Comparison of ENCODE assay signal across 27 mouse cellular contexts in genomic region chr3:121593143-121593542, GRCm38 (mm10).
DNase-seq lines count a peak whose midpoint lies in the region; ATAC-seq and TF ChIP-seq lines count a peak whose summit lies in the region.
"Had no signal": no experiment of that assay in that cellular context is flagged by ENCODE, and none has a peak within 500 bp of the region (broad histone marks: within the 10 kb centered on the region; RNA-seq: fewer than 3 reads in every experiment).

No protein-coding gene starts in this region.

- no peaks in the 10 kb centered on the region for H3K9me3 ChIP-seq in kidney, postnatal 0 days (replicated peaks; ENCODE audit: low read length)
- H3K9me3 ChIP-seq: forebrain, embryonic 12.5 days; forebrain, embryonic 15.5 days; hindbrain, embryonic 13.5 days had no signal

- 40% methylated on average over 4 of the region's 4 CpGs for WGBS in kidney, postnatal 0 days

- H3K4me1 ChIP-seq in kidney, postnatal 0 days (replicated peaks; ENCODE audit: insufficient read depth, low read length), result 0 out of 2 replicates have a peak, but pooled peaks cover 2% of the 10 kb centered on the region
- H3K4me1 ChIP-seq: forebrain, embryonic 15.5 days had no signal

- no peak for TF ChIP-seq CTCF in kidney, postnatal 0 days (IDR thresholded peaks at IDR 0.05; ENCODE audit: low read depth)

- DNase-seq in kidney, postnatal 0 days (ENCODE audit: low spot score), result peak; percentile 34
- DNase-seq in kidney, postnatal 4 days, result no peak
- DNase-seq in MEL-GATA-1-ER (ENCODE audit: extremely low read depth, low read depth), result peak; percentile 93
- DNase-seq in induced T-regulatory cell, adult 2 months (ENCODE audit: low read depth), result peak; percentile 18
- DNase-seq in heart, postnatal 36 days, result no peak
- no peak for DNase-seq in heart, adult 9 months (ENCODE audit: low spot score in 2 of 2)
- DNase-seq: adrenal gland, adult 8-10 months; adrenal gland, postnatal 25 days; B cell, adult 2 months; cerebellum, adult 11-12 months; cerebellum, adult 8-10 months; cerebellum, postnatal 10 days; cerebellum, postnatal 36 days; gastrocnemius, postnatal 25 days; heart, adult 2 months had no signal

- no peak overlapping the region for H3K4me2 ChIP-seq in kidney, postnatal 0 days (ENCODE audit: low read length)
- H3K4me2 ChIP-seq: forebrain, embryonic 12.5 days; forebrain, embryonic 15.5 days; heart, embryonic 11.5 days; hindbrain, embryonic 13.5 days had no signal

- intact Hi-C loops in heart, postnatal 36 days (cut with DNase I), result no loop called here

- no peaks in the 10 kb centered on the region for H3K27me3 ChIP-seq in kidney, postnatal 0 days (ENCODE audit: insufficient read depth, low read length)
- H3K27me3 ChIP-seq: CH12.LX; forebrain, embryonic 12.5 days; forebrain, embryonic 15.5 days; hindbrain, embryonic 13.5 days had no signal

- H3K4me3 ChIP-seq in kidney, postnatal 0 days (replicated peaks; ENCODE audit: low read depth, low read length), result no peak overlapping the region
- H3K4me3 ChIP-seq: erythroblast, embryonic 14.5 days; forebrain, embryonic 12.5 days; forebrain, embryonic 15.5 days; heart, adult 2 months; hindbrain, embryonic 10.5 days; hindbrain, embryonic 13.5 days had no signal

- H3K36me3 ChIP-seq in kidney, postnatal 0 days (ENCODE audit: insufficient read depth, low read length), result no peaks in the 10 kb centered on the region
- H3K36me3 ChIP-seq: forebrain, embryonic 12.5 days; forebrain, embryonic 15.5 days; G1E; hindbrain, embryonic 10.5 days; hindbrain, embryonic 13.5 days had no signal

- no peak for ATAC-seq in kidney, postnatal 0 days (replicated peaks; ENCODE audit: low FRiP score, low read depth)
- ATAC-seq: activated CD4-positive, CD25-positive, alpha-beta regulatory T cell, adult 4 months; forebrain, embryonic 15.5 days; hindbrain, embryonic 16.5 days; inflammation-experienced regulatory T-cells, adult 6 months; intestine, embryonic 16.5 days had no signal

- H3K9ac ChIP-seq in kidney, postnatal 0 days (ENCODE audit: low read depth, low read length), result no peak overlapping the region
- H3K9ac ChIP-seq: forebrain, embryonic 12.5 days; forebrain, embryonic 15.5 days; hindbrain, embryonic 13.5 days had no signal

- no peak overlapping the region; the same call in 1 of the 2 replicates for H3K27ac ChIP-seq in kidney, postnatal 0 days
- H3K27ac ChIP-seq: forebrain, embryonic 12.5 days; forebrain, embryonic 15.5 days; heart, adult 2 months; hindbrain, embryonic 10.5 days; hindbrain, embryonic 13.5 days had no signal

Comparison
In these comparisons a context has a peak if more than half of its experiments do, and no peak if none do; other contexts are left out.
1. DNase-seq: peak in kidney, postnatal 0 days (single experiment), MEL-GATA-1-ER (single experiment) and induced T-regulatory cell, adult 2 months (single experiment); none in kidney, postnatal 4 days (0 of 2), heart, postnatal 36 days (0 of 2) and heart, adult 9 months (0 of 2).